Mouse (Mus musculus): ENCODE data around the gene Igf1r. TPM values are rescaled to one million over a fixed set of nuclear protein-coding genes. Genes with fewer than 3 reads are reported as not detected.
A peak's percentile ranks its signal among the peaks of the same experiment; 100 is the strongest.

Igf1r gene
- polyA plus RNA-seq, 1 experiment from 2014 or later: 17.2 TPM

DNA sequence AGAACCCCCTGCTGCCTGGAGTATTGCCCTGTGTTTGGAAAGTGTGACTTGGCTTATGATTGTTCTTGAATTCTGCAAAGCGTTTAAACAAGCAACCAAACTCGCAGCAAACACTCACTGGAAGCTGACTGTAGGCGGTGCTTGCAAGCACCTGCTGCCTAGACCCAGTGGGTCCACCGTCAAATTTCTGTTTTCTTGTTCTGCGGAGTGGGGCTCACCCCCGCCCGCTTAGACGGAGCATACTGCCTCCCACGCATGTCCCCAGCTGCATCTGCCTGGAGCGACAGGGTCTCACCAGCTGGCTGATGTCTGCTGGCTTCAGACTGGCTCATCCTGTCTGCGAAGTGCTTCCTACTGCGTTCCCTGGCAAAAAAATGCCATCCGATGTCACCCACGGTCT lies 311.9 kb downstream of the Igf1r start:
- H3K4me2 ChIP-seq (ENCODE audit: low read depth): peak overlapping the region; percentile 44
- H3K4me1 ChIP-seq (ENCODE audit: control insufficient read depth, insufficient read depth, low read length): peaks cover 7% of the 10 kb centered on the region; the same call in 1 of the 2 replicates
- H3K9ac ChIP-seq (ENCODE audit: low read length): no peak overlapping the region
- H3K36me3 ChIP-seq (ENCODE audit: control insufficient read depth, insufficient read depth, low read length): no peaks in the 10 kb centered on the region
- no peak for ATAC-seq (ENCODE audit: insufficient read depth, low FRiP score, low TSS enrichment)
- WGBS: 20% methylated on average over 14 of the region's 14 CpGs
- no peak overlapping the region for H3K27ac ChIP-seq (ENCODE audit: low read depth, low read length)
- H3K4me3 ChIP-seq (ENCODE audit: low read depth, low read length): no peak overlapping the region
- H3K27me3 ChIP-seq (ENCODE audit: control insufficient read depth, insufficient read depth, low read length): 0 out of 2 replicates have a peak, but pooled peaks cover 2% of the 10 kb centered on the region
- DNase-seq (ENCODE audit: low spot score): peak; percentile 34
- no peaks in the 10 kb centered on the region for H3K9me3 ChIP-seq (ENCODE audit: control insufficient read depth, low read length)

DNA sequence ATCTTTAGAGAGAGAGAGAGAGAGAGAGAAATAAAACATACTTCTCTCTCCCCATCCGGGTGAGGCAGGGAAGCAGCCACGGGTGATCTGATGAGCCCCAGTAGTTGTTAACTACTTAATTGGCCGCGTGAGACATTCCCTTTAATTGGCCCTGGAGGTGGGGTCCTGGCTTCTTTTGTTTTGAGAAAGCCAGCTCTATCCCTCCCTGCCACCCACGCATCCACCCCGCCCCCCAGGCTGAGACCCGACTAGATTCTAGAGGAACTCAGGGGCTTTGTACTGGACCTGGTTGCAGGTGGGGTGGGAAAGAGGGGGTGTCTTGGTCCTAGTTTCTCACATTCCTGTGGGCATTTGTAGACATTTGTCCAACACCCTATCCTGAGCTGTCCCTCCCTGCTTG lies 312.8 kb downstream of the Igf1r start:
- DNase-seq (ENCODE audit: low spot score): no peak
- Histone ChIP-seq H3K27ac (ENCODE audit: low read depth, low read length) (no peak overlapping the region), H3K9ac (ENCODE audit: low read length) (no peak overlapping the region), H3K9me3 (ENCODE audit: control insufficient read depth, low read length) (no peaks in the 10 kb centered on the region), H3K4me2 (ENCODE audit: low read depth) (no peak overlapping the region), H3K27me3 (ENCODE audit: control insufficient read depth, insufficient read depth, low read length) (0 out of 2 replicates have a peak, but pooled peaks cover 2% of the 10 kb centered on the region), H3K4me3 (ENCODE audit: low read depth, low read length) (no peak overlapping the region), H3K36me3 (ENCODE audit: control insufficient read depth, insufficient read depth, low read length) (no peaks in the 10 kb centered on the region), H3K4me1 (ENCODE audit: control insufficient read depth, insufficient read depth, low read length) (peaks cover 7% of the 10 kb centered on the region; the same call in 1 of the 2 replicates)
- WGBS: 21% methylated on average over 7 of the region's 7 CpGs
- no peak for ATAC-seq (ENCODE audit: insufficient read depth, low FRiP score, low TSS enrichment)

DNA sequence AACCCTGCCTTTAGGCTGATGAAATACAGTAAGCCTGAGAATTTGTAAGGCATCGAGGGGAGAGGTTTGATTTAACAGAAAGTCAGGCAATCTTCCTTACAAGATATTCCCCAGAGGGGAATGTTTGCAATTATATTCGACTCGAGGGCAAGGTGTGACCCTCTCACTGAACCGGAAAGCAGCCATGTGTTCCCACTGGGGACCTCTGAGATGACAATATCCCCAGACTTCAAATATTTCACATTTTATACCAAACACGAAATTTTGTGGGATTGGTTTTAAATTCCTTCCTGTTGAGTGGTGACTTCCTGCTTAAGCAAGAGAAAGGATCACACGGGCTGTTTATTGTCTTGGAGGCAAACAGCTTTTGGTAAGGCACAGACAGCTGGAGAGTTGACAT lies 314.1 kb downstream of the Igf1r start:
- Histone ChIP-seq H3K4me1 (ENCODE audit: control insufficient read depth, insufficient read depth, low read length) (peaks cover 7% of the 10 kb centered on the region; the same call in 1 of the 2 replicates), H3K4me3 (ENCODE audit: low read depth, low read length) (no peak overlapping the region), H3K9ac (ENCODE audit: low read length) (no peak overlapping the region), H3K4me2 (ENCODE audit: low read depth) (no peak overlapping the region), H3K27me3 (ENCODE audit: control insufficient read depth, insufficient read depth, low read length) (0 out of 2 replicates have a peak, but pooled peaks cover 2% of the 10 kb centered on the region), H3K9me3 (ENCODE audit: control insufficient read depth, low read length) (no peaks in the 10 kb centered on the region), H3K36me3 (ENCODE audit: control insufficient read depth, insufficient read depth, low read length) (no peaks in the 10 kb centered on the region), H3K27ac (ENCODE audit: low read depth, low read length) (no peak overlapping the region)
- DNase-seq (ENCODE audit: low spot score): no peak
- 29% methylated on average over 6 of the region's 6 CpGs for WGBS
- ATAC-seq (ENCODE audit: insufficient read depth, low FRiP score, low TSS enrichment): no peak

DNA sequence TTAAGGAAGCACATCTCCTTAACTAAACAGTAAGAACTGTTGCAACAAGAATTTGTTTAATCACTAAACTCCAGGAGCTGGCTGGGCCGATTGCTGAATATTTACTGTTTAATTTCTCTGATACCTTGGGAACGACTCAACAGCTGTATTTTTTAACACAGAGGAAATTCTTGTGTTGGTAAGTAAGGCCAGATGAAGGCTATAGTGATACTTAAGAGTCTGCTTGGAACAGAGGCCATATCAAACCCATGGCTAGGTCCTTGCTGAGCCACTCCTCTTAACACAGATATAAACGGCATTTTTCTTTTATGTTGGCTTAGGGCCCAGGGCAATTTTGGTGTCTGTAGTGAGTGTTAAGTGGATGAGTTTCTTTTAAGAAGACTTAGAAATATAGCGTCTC lies 317.9 kb downstream of the Igf1r start:
- no peak overlapping the region for H3K4me3 ChIP-seq (ENCODE audit: low read depth, low read length)
- no peak for DNase-seq (ENCODE audit: low spot score)
- no peaks in the 10 kb centered on the region for H3K9me3 ChIP-seq (ENCODE audit: control insufficient read depth, low read length)
- no peak for ATAC-seq (ENCODE audit: insufficient read depth, low FRiP score, low TSS enrichment)
- no peaks in the 10 kb centered on the region for H3K36me3 ChIP-seq (ENCODE audit: control insufficient read depth, insufficient read depth, low read length)
- H3K9ac ChIP-seq (ENCODE audit: low read length): no peak overlapping the region
- 83% methylated on average over 4 of the region's 4 CpGs for WGBS
- H3K4me2 ChIP-seq (ENCODE audit: low read depth): no peak overlapping the region
- H3K27ac ChIP-seq (ENCODE audit: low read depth, low read length): no peak overlapping the region
- H3K4me1 ChIP-seq (ENCODE audit: control insufficient read depth, insufficient read depth, low read length): peaks cover under 1% of the 10 kb centered on the region
- H3K27me3 ChIP-seq (ENCODE audit: control insufficient read depth, insufficient read depth, low read length): peaks cover under 1% of the 10 kb centered on the region; the same call in 1 of the 2 replicates

DNA sequence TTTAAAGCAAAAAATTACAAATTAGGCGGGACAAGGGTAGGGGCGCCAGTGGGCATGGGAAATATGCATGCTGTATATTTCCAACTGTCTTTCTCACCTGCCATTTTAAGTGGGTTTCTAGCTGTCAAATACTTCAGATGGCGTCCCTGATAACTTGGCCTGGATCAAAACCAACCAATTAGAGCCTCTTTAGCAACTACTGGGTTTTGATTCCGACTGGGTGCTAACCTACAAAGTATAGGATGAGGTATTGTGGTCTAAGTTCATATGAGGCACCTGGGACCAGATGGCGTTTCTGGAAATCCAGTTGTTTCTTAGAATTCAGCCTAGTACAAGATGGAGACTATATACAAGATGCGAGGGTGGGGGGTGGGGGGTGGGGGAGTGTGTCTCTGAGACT lies 319.2 kb downstream of the Igf1r start:
- H3K36me3 ChIP-seq (ENCODE audit: control insufficient read depth, insufficient read depth, low read length): no peaks in the 10 kb centered on the region
- peaks cover 5% of the 10 kb centered on the region for H3K4me1 ChIP-seq (ENCODE audit: control insufficient read depth, insufficient read depth, low read length)
- no peak overlapping the region for H3K4me3 ChIP-seq (ENCODE audit: low read depth, low read length)
- H3K9ac ChIP-seq (ENCODE audit: low read length): no peak overlapping the region
- no peak overlapping the region for H3K4me2 ChIP-seq (ENCODE audit: low read depth)
- 90% methylated on average over 6 of the region's 6 CpGs for WGBS
- no peak overlapping the region for H3K27ac ChIP-seq (ENCODE audit: low read depth, low read length)
- H3K9me3 ChIP-seq (ENCODE audit: control insufficient read depth, low read length): no peaks in the 10 kb centered on the region
- DNase-seq (ENCODE audit: low spot score) (no peak), ATAC-seq (ENCODE audit: insufficient read depth, low FRiP score, low TSS enrichment) (no peak)
- H3K27me3 ChIP-seq (ENCODE audit: control insufficient read depth, insufficient read depth, low read length): peaks cover 4% of the 10 kb centered on the region; the same call in 1 of the 2 replicates

DNA sequence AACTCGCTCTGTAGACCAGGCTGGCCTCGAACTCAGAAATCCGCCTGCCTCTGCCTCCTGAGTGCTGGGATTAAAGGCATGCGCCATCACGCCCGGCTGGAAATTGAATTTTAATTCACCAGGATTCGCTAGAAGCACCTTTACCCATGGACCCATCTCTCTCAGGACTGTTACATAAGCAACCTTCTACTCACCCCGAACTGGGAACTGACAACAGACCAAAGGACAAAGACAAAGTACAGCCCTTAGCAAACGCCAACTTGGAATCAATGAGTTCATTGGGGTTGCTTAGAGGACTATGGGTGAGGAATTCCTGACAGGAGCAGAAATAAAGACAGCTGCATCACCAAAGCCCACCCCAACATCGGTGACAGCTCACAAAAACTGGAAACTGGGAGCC lies 320.0 kb downstream of the Igf1r start:
- Histone ChIP-seq H3K4me2 (ENCODE audit: low read depth) (no peak overlapping the region), H3K9ac (ENCODE audit: low read length) (no peak overlapping the region), H3K4me3 (ENCODE audit: low read depth, low read length) (no peak overlapping the region), H3K27ac (ENCODE audit: low read depth, low read length) (no peak overlapping the region), H3K4me1 (ENCODE audit: control insufficient read depth, insufficient read depth, low read length) (peaks cover 5% of the 10 kb centered on the region), H3K27me3 (ENCODE audit: control insufficient read depth, insufficient read depth, low read length) (peaks cover 6% of the 10 kb centered on the region; the same call in 1 of the 2 replicates), H3K9me3 (ENCODE audit: control insufficient read depth, low read length) (no peaks in the 10 kb centered on the region), H3K36me3 (ENCODE audit: control insufficient read depth, insufficient read depth, low read length) (no peaks in the 10 kb centered on the region)
- ATAC-seq (ENCODE audit: insufficient read depth, low FRiP score, low TSS enrichment) (no peak), DNase-seq (ENCODE audit: low spot score) (no peak)
- 84% methylated on average over 10 of the region's 10 CpGs for WGBS

DNA sequence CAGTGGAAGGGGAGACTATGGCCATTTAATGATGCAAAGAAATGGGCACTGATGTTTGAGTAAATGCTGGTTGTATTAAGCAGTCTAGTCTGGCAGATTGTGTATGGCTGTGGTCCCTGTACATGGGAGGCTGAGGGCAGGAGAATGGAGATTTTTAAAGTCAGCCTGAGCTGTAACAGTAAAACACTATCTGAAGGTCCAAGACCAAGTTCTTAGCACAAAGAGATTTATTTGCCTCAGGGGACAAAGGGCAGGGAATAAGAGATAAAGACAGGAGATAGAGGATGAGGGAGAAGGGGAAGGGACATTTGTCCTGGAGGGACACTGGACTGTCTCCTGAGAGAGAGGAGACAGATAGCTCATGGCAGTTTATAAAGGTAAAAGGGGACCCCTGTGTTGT lies 320.9 kb downstream of the Igf1r start, which contains the start of gene Fam169b:
Fam169b (plus strand) TSS at position 325 of the 400 bp plus-strand sequence.
- H3K4me1 ChIP-seq (ENCODE audit: control insufficient read depth, insufficient read depth, low read length): peaks cover 7% of the 10 kb centered on the region
- no peaks in the 10 kb centered on the region for H3K36me3 ChIP-seq (ENCODE audit: control insufficient read depth, insufficient read depth, low read length)
- H3K9ac ChIP-seq (ENCODE audit: low read length): no peak within 1 kb of the TSS
- ATAC-seq (ENCODE audit: insufficient read depth, low FRiP score, low TSS enrichment) (no peak), DNase-seq (ENCODE audit: low spot score) (no peak)
- peaks cover 6% of the 10 kb centered on the region; the same call in 1 of the 2 replicates for H3K27me3 ChIP-seq (ENCODE audit: control insufficient read depth, insufficient read depth, low read length)
- H3K9me3 ChIP-seq (ENCODE audit: control insufficient read depth, low read length): no peaks in the 10 kb centered on the region
- no peak within 1 kb of the TSS for H3K4me3 ChIP-seq (ENCODE audit: low read depth, low read length)
- H3K4me2 ChIP-seq (ENCODE audit: low read depth): no peak within 1 kb of the TSS
- no peak within 1 kb of the TSS for H3K27ac ChIP-seq (ENCODE audit: low read depth, low read length)

DNA sequence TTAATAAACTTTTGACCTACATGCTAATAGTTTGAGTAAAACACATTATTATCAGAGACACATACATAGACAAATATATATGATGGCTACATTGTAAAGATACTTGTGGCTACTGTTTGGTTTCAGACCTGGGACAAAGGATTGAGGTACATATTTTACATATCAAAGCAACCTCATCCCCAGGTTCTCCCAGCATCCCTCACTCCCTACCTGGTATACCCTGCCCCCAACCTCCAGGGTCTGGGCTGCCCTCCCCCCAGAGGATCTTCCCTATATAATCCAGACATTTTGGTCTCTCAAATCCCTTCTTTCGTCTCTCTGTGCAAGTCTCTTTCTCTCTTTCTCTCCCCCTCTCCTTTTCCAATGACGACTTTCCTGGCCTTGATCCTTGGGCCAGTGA lies 321.6 kb downstream of the Igf1r start:
- H3K4me2 ChIP-seq (ENCODE audit: low read depth): no peak overlapping the region
- no peak overlapping the region for H3K9ac ChIP-seq (ENCODE audit: low read length)
- DNase-seq (ENCODE audit: low spot score): no peak
- H3K27ac ChIP-seq (ENCODE audit: low read depth, low read length): no peak overlapping the region
- no peak for ATAC-seq (ENCODE audit: insufficient read depth, low FRiP score, low TSS enrichment)
- H3K4me1 ChIP-seq (ENCODE audit: control insufficient read depth, insufficient read depth, low read length): peaks cover 7% of the 10 kb centered on the region
- H3K4me3 ChIP-seq (ENCODE audit: low read depth, low read length): no peak overlapping the region
- peaks cover 6% of the 10 kb centered on the region; the same call in 1 of the 2 replicates for H3K27me3 ChIP-seq (ENCODE audit: control insufficient read depth, insufficient read depth, low read length)
- 65% methylated on average over 2 of the region's 2 CpGs for WGBS
- no peaks in the 10 kb centered on the region for H3K9me3 ChIP-seq (ENCODE audit: control insufficient read depth, low read length)
- H3K36me3 ChIP-seq (ENCODE audit: control insufficient read depth, insufficient read depth, low read length): no peaks in the 10 kb centered on the region

DNA sequence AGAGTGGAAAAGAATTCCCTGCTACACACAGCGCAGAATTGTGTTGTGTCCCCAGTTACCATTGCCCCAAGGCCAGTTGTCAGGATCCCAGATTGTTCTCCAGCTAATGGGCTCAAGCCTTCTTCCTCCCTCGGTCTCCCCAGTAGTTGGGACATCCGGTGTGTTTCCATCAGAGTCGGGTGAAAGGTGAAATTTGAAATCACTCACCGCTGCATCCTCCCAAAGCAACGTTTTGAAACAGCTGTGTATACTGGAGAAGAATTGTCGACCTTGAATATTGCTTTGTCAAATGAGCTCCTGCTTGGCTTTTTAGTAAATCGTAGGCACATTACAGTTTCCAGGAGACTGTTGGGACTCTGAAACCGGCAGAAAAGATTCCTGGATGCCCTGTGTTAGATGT lies 322.3 kb downstream of the Igf1r start:
- H3K4me3 ChIP-seq (ENCODE audit: low read depth, low read length): no peak overlapping the region
- H3K36me3 ChIP-seq (ENCODE audit: control insufficient read depth, insufficient read depth, low read length): no peaks in the 10 kb centered on the region
- H3K27ac ChIP-seq (ENCODE audit: low read depth, low read length): no peak overlapping the region
- H3K4me2 ChIP-seq (ENCODE audit: low read depth): no peak overlapping the region
- H3K4me1 ChIP-seq (ENCODE audit: control insufficient read depth, insufficient read depth, low read length): peaks cover 7% of the 10 kb centered on the region
- peaks cover 6% of the 10 kb centered on the region; the same call in 1 of the 2 replicates for H3K27me3 ChIP-seq (ENCODE audit: control insufficient read depth, insufficient read depth, low read length)
- ATAC-seq (ENCODE audit: insufficient read depth, low FRiP score, low TSS enrichment): no peak
- 71% methylated on average over 9 of the region's 9 CpGs for WGBS
- H3K9me3 ChIP-seq (ENCODE audit: control insufficient read depth, low read length): no peaks in the 10 kb centered on the region
- no peak overlapping the region for H3K9ac ChIP-seq (ENCODE audit: low read length)
- DNase-seq (ENCODE audit: low spot score): no peak
